Mouse (Mus musculus): ENCODE data around the gene Zfp36l1.

- TF ChIP-seq CTCF (IDR thresholded peaks at IDR 0.05) (no peak), EP300 (IDR thresholded peaks at IDR 0.05; ENCODE audit: insufficient read depth, low read depth, low read length) (no peak)
Observed at GRCm38 (mm10) chr12:80137246-80137645, 24.4 kb upstream of the Zfp36l1 start.

Measured in heart, adult 2 months (tissue).